ENCODE assay signal across 11 mouse cellular contexts in the genomic region with DNA sequence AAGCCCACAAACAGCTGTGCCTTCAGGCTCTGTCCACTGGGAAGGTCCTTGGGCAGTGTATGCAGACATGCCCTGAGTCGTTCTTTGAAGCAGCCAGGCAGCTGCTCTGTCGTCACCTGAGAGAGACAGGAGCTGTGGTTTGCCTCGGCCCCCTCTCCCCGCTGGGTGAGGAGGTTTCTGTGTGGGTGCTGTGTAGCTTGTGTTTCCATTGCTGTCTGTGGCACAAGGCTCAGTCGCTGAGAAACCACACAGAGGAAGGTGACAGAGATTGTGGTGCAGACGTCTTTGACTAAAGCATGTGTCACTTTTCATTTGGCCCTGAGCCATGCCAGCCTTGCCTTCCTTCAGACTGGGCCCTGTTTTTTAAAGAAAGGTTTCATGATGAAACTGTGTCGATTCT.
DNase-seq lines count a peak whose midpoint lies in the region; ATAC-seq lines count a peak whose summit lies in the region.
"Had no signal": no experiment of that assay in that cellular context is flagged by ENCODE, and none has a peak within 500 bp of the region (broad histone marks: within the 10 kb centered on the region; RNA-seq: fewer than 3 reads in every experiment).

No protein-coding gene starts in this region.

- H3K9me3 ChIP-seq in heart, embryonic 10.5 days: no peaks in the 10 kb centered on the region
- H3K9me3 ChIP-seq: intestine, embryonic 15.5 days; megakaryocyte, embryonic 14.5 days; stomach, embryonic 15.5 days had no signal

- ATAC-seq in erythroid progenitor cell, adult 5-6 weeks (replicated peaks; ENCODE audit: low FRiP score, poor library complexity, severe bottlenecking): no peak
- ATAC-seq: intestine, embryonic 15.5 days had no signal

- intact Hi-C loops in heart, postnatal 14 days (cut with DNase I): no loop called here

- H3K27ac ChIP-seq in heart, embryonic 10.5 days: 0 out of 2 replicates have a peak overlapping the region, but pooled peaks have one; percentile 6
- H3K27ac ChIP-seq: intestine, embryonic 15.5 days; stomach, embryonic 15.5 days had no signal

- H3K4me1 ChIP-seq in heart, embryonic 10.5 days: peaks cover 50% of the 10 kb centered on the region
- H3K4me1 ChIP-seq: stomach, embryonic 15.5 days had no signal

- H3K36me3 ChIP-seq in heart, embryonic 10.5 days: 0 out of 2 replicates have a peak, but pooled peaks cover 8% of the 10 kb centered on the region
- H3K36me3 ChIP-seq: stomach, embryonic 15.5 days had no signal

- no peaks in the 10 kb centered on the region for H3K27me3 ChIP-seq in heart, embryonic 10.5 days (ENCODE audit: insufficient read depth, poor library complexity, severe bottlenecking)
- H3K27me3 ChIP-seq: intestine, embryonic 15.5 days; stomach, embryonic 15.5 days had no signal

- 43% methylated on average over 7 of the region's 7 CpGs for WGBS in heart, embryonic 10.5 days

- H3K4me3 ChIP-seq in heart, embryonic 10.5 days: no peak overlapping the region
- H3K4me3 ChIP-seq: intestine, embryonic 15.5 days; megakaryocyte, embryonic 14.5 days; stomach, embryonic 15.5 days had no signal

- no peak for DNase-seq in heart, embryonic 10.5 days (ENCODE audit: low spot score)
- DNase-seq in heart, postnatal 14 days: no peak
- peak; percentile 73 for DNase-seq in right cerebral cortex, adult 18-20 months
- no peak for DNase-seq in right cerebral cortex, postnatal 4 days
- DNase-seq in induced T-regulatory cell, adult 2 months (ENCODE audit: low read depth): peak; percentile 8
- peak; percentile 25 to 59 for DNase-seq in thymus, postnatal 36 days
- no peak for DNase-seq in liver

Comparison
In these comparisons a context has a peak if more than half of its experiments do, and no peak if none do; other contexts are left out.
1. DNase-seq: peak in right cerebral cortex, adult 18-20 months (single experiment), induced T-regulatory cell, adult 2 months (single experiment) and thymus, postnatal 36 days (2 of 2); none in heart, embryonic 10.5 days (single experiment), heart, postnatal 14 days (0 of 2), right cerebral cortex, postnatal 4 days (single experiment) and liver (single experiment).